Mouse (Mus musculus) bone marrow macrophage, adult 2 months (primary cell): ENCODE measurements around the gene Cmtm2b.

Source experiments
- CTCF ChIP-seq: IDR thresholded peaks from 2 replicates; pipeline ENCODE4 v1.5.1; 2012; ENCODE audit warnings: low read depth, mild to moderate bottlenecking, low read length, moderate library complexity
- POLR2A ChIP-seq: IDR thresholded peaks from 2 replicates; pipeline ENCODE4 v1.6.1; 2012; ENCODE audit warnings: mild to moderate bottlenecking, low read depth, low read length, borderline replicate concordance

GRCm38 (mm10) chr8:104313311-104313710 lies 8.7 kb upstream of the Cmtm2b start:
- TF ChIP-seq CTCF = no peak
- no peak for TF ChIP-seq POLR2A
